Mouse (Mus musculus) brain, embryonic 14.5 days (tissue): ENCODE measurements at regions not wholly inside any gene's neighbourhood (a gene's known extent, or its start where the extent isn't known, plus 50 kb on each side); places are given as distances from the start of the nearest gene placed in this dataset.

Experiments
- DNase-seq: peaks from one replicate; pipeline ENCODE4 v3.0.0-alpha.2; 2011; ENCODE audit warnings: low read depth
- CTCF ChIP-seq: fragments of 200-500 bp; IDR thresholded peaks from 2 replicates; pipeline ENCODE4 v1.5.1; 2012; ENCODE audit warnings: inconsistent platforms, mild to moderate bottlenecking, moderate library complexity, borderline replicate concordance; ENCODE audit not compliant: insufficient read depth, insufficient read length; ENCODE audit errors: extremely low read depth
- POLR2A ChIP-seq: fragments of 200-500 bp; IDR thresholded peaks from 2 replicates; pipeline ENCODE4 v1.6.1; 2012; ENCODE audit warnings: mild to moderate bottlenecking, inconsistent platforms, borderline replicate concordance; ENCODE audit not compliant: poor library complexity, insufficient read depth, insufficient read length, severe bottlenecking; ENCODE audit errors: extremely low read depth

GRCm38 (mm10) chr10:125039290-125039689 lies 350.0 kb downstream of the Slc16a7 start:
- no peak for DNase-seq
- TF ChIP-seq POLR2A (no peak), CTCF (no peak)

GRCm38 (mm10) chr10:125035631-125036030 lies 353.6 kb downstream of the Slc16a7 start:
- DNase-seq: no peak
- no peak for TF ChIP-seq POLR2A
- TF ChIP-seq CTCF: no peak

- TF ChIP-seq CTCF: no peak
- no peak for TF ChIP-seq POLR2A
- DNase-seq: no peak
Measured at GRCm38 (mm10) chr10:125028347-125028746, 360.9 kb downstream of the Slc16a7 start.

GRCm38 (mm10) chr10:125026851-125027250 lies 362.4 kb downstream of the Slc16a7 start:
- peak; percentile 76 for DNase-seq
- TF ChIP-seq POLR2A (no peak), CTCF (no peak)
